Mouse (Mus musculus): ENCODE measurements at regions not wholly inside any gene's neighbourhood (a gene's known extent, or its start where the extent isn't known, plus 50 kb on each side); places are given as distances from the start of the nearest gene placed in this dataset.
A peak's percentile ranks its signal among the peaks of the same experiment; 100 is the strongest.

DNA sequence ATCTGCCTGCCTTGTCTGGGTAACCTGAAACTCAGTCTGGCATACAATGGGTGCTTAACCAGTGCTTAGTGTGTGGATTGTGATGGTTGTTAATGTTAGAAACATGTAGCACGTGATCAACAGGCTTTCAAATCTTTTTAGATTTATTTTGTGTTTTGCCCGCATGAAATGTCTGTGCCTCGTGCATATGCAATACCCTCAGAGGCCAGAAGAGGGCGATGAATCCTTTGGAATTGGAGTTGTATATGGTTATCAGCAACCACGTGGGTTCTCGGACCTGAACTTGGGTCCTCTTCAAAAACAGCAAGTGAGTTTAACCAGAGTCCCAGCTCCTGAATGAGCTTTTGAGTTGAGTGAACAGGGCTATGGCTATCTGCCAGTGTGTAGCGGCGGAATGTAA is 192.9 kb upstream of the 4930535I16Rik start:
- DNase-seq, result no peak
- intact Hi-C loops (cut with DNase I), result no loop called here

DNA sequence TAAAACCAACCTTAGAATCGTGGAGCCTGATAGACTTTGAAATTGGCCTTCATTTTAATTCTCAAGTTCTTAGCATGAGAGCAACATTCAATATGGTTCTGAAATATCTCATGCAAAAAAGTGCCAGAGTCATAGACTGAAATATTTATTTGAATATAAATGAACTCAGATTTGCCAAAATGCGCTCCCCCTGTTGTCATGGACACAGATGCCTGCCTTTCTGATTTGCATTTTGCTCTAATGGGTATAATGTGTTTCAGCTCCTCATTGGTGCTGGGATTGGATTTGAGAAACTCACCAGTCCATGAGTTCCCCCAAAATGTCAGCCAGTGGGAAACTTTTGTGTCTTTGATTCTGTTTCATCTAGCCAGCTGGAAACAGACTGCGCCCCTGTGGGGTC is 191.5 kb upstream of the 4930535I16Rik start:
- intact Hi-C loops (cut with DNase I), result no loop called here

DNA sequence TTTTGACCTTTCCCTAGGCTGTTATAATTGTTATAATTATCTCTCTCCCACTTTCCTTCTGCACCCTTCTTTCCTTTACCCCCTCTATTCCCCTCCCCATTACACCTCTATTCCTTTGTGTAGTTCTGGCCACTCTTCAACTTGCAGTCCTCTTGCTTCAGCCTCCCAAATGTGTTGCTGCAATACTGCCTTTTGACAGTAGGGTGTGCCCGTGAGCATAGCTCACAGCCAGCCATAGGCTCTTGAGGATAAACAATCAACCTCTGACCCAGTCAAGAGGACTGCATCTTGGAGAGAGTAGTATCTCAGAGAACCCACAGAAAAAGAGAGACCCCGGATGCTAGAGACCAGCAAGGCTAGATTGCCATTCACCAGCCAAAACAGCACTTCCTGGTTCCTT is 184.9 kb upstream of the 4930535I16Rik start:
- intact Hi-C loops (cut with DNase I), result no loop called here
- no peak for DNase-seq

More for the DNA sequence above, 191.5 kb upstream of the 4930535I16Rik start:
- DNase-seq, result no peak

DNA sequence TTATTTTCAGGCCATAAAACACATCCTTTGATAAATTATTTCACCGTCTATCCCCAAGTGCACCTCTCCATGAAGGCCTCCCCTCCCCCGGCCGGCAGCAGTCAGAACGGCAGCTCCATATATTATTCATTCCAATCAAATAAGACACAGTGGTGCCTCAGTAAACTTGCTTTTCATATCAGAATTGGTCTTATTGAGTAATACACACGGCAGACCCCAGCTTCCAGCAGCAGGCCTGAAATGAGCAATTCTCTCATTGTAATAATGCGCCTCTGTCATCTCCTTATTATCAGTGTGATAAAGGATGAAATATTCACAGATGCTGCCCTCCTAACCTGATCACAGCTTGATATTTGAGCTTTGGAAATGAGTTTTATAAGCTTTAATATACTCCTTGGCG is 169.0 kb upstream of the 4930535I16Rik start:
- intact Hi-C loops (cut with DNase I), result no loop called here
- no peak for DNase-seq

DNA sequence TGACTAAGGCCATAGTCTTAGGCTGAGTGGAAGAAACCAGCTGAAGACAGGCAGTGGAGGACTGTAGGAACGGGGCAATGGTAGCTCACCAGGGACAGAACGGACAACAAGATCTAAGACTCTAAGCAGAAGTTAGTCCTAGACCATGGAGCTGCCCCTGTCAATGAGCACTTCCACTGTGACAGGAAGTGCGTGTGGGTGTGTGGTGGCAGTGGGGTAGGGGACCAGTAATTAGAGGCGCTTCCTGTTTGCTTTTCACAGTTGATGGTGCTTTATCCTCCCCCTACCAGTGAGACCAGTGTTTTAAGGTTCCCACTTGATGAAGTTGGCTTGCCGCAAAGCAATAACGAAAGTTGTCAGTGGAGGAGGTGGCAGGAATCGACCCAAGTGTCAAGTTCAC is 168.4 kb upstream of the 4930535I16Rik start:
- intact Hi-C loops (cut with DNase I), result no loop called here
- no peak for DNase-seq

DNA sequence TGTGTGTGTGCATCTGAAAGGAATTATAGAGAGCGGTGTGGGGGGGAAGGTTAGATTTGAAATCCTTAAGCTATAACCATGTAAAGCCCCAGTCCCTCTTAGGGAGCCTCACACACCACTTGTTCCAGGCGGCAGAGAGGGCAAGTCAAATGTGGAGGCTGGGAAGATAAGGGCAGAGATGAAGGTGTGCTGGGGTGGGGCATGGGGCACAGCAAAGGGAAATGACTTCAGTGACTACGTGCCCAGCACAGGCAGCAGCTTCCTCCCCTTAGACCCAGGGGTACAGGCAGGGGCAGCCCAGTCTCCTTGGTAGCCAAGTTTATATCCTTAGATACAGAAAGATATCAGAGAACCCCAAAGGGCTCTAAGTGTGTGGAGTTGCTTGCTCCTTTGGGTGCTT is 161.8 kb upstream of the 4930535I16Rik start:
- intact Hi-C loops (cut with DNase I), result no loop called here
- DNase-seq, result no peak

DNA sequence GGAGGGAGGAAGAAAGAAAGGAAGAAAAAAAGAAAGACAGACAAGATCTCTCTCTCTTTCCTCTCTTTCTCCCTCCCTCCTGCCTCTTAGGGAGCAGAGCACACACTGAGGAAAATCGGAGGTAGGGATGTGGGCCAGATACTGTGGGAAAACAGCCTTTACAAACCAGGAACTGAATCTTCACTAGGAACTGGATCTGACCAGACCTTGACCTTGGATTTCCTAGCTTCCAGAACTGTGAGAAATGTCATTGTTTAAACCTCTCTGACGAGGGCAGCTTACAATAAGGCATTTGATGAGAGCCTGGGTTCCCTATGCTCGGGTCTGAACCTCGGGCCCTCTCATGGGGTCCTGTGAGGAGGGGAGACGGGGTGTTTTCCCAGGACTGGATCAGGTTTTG is 157.7 kb upstream of the 4930535I16Rik start:
- no peak for DNase-seq
- intact Hi-C loops (cut with DNase I), result no loop called here

DNA sequence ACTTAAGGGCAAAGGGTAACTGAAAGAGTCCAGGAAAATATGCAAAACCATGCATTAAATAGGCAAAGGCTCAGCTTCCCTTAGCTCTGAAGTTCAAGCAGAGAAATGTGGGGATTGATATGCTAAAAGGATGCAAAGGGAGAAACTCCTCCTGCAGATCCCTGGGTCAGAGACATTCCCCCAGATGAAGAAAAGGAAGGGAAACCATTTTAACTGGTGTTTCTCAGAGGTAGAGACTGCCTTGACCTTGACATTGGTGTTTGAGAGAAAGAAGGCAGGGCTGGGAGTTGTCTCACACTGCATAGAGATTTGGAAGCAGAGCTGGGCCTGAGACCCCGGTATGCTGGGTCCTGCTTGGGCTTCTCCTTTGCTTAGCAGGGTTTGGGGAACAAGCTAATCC is 155.8 kb upstream of the 4930535I16Rik start:
- no peak for DNase-seq
- intact Hi-C loops (cut with DNase I), result no loop called here

DNA sequence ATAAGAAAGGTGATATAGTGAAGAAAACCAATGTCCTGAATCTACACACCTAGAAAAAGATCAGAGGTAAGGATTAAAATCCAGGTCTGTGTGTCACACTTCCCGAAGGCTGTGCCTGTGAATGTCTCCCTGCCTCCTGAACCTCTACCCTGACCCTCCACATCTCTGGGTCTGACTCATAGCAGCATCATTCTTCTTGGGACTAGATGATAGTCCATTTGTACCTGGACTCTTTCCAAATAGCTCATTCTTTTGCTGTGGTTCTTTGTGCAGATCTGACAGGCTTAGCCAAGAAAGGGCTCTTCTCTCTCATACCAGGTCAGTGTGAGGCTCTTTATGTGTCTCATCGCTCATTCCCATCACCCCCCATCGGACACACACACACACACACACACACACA is 146.8 kb upstream of the 4930535I16Rik start:
- DNase-seq, result no peak
- intact Hi-C loops (cut with DNase I), result no loop called here

DNA sequence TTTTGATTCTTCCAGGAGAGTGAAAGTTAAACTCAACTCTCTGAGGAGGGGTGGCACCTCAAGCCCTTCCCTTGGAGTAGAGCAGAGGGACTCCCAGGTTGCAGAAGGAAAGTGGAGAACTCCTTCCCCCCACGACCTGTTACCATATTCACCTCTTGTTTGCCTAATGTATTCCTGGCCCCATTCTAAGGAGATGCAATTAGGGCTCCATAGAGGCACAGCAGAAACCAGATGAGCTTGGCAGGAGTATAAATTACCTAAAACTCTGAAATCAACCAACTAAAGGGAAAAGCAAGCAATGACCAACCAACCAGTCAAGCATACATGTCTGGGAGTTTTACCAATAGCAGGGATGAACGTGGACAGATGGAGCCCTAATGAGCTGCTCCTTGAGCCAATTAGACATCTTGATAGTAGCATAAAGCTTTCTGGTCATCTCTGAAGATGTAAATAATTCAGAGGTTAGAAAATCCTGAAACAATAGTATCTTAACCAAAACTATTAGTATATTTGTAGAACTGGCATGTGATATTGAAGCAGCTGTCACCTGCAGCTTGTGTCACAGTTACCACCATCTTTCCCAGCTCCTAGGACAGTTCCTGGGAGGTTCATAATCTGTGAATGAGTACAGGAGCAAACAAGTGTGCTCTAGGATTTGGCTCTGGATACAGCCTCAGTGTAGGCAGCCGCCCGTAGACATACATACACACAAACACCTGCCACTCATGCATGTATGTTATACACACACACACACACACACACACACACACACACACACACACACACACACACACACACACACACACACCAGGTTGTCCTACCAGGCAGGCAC is 145.7 kb upstream of the 4930535I16Rik start:
- peak; percentile 23 for DNase-seq

DNA sequence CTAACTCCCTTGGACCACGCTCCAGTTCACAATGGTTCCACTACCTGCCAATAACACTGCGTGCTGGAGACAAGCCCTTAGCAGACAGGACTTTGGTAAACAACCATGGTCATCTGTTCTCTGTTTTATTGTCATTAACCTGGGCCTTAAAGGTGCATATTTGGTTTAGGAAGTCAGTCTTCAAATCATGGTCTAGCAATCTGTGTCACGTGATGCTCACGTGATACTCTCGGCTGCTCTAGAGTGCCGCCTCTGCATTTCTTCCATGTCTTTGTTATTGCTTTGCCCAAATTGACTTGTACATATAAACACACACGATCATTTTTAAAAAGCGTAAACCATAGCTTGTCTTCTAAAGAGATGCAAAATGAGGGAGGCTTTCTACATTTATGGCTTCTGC is 139.8 kb upstream of the 4930535I16Rik start:
- DNase-seq, result no peak
- intact Hi-C loops (cut with DNase I), result no loop called here

More for the DNA sequence above, 145.7 kb upstream of the 4930535I16Rik start:
- intact Hi-C loops (cut with DNase I), result no loop called here

DNA sequence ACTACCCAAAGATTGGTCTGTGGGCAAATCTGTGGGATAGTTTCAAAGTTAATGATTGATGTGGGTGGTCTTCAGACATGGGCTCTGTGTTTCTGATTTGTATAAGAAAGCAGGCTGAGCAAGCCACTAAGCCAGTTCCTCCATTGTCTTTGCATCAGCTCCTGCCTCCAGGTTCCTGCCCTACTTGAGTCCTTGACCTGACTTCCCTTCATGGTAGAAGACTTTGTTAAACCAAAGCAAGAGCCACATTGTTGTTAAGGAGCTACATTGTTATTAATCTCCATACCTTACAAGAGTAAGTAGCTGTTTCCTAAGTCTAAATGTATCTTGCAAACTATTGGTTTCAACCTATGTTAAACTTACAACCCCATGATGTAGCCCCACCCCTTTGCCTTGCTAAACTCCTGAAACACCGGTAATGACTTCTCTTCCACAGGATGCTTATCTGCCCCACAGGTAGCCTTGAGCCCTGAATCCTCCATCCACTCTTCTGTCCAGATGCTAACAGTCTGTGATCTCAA is 136.5 kb upstream of the 4930535I16Rik start:
- intact Hi-C loops (cut with DNase I), result no loop called here
- no peak for DNase-seq

DNA sequence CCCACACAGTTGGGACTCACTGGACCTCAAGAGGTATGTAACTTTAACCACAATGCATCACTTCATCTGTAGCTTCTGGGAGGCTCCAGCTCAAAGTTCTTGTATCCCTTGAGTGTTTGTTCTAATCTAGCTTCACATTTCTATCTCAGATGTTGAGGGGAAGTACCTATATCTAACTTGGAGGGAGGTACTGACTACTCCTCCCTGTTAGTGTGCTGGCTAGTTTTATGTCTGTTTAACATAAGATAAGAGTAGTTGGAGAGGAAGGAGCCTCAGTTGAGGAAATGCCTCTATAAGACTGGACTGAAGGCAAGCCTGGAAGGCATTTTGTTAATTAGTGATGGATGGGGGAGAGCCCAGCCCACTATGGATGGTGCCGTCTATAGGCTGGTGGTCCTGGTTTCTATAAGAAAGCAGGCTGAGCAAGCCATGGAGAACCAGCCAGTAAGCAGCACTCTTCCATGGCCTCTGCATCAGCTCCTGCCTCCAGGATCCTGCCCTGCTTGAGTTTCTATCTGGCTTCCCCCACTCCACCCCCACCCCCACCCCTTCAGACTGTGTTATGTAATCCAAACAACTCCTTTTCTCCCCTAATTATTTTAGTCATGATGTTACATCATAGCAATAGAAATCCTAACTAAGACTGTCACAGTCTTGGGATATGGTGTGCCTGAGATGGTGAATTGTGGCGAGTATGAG is 135.7 kb upstream of the 4930535I16Rik start:
- DNase-seq, result no peak
- intact Hi-C loops (cut with DNase I), result no loop called here

DNA sequence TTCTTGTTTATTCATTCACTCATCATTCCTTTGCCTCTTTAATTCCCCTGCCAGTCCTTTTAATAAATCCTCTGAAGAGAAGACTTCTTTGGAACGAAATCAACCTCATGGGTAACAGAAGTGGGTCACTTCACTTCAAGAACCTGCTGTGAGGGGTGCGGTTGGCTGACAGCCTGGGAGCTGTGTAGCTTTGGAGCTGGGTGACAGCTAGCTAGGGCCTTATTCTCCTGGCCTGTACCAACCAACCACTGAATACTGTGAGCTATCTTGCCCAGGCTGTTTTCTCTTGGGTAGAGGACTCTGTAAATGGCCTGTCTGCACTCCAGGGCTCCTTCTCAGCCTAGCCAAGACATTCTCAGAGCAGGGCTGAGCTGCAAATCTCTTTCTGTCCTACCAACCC is 134.6 kb upstream of the 4930535I16Rik start:
- intact Hi-C loops (cut with DNase I), result no loop called here
- peak; percentile 50 for DNase-seq

DNA sequence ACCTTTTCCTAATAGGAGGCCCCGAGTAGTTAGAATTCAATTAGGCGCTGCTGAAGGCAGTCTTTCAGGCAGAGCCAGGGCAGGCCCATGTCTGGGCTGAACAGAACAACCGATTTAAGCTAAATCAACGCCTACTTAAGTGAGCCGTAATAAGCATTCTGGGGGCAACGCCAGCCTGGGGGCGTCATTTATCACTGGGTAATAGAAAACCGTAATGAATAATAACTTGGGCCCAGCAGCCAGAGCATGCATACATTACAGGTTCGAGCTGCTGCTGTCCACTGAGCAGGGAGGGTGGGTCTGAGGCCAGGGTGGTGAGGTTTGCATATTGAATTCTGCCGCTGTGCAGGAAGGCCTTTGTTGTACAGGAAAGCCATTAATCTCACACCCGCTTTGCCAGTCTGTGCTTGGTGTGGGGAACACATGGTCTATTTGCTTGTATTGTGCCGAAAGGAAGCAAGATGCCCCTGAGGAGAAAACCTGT is 130.6 kb upstream of the 4930535I16Rik start:
- intact Hi-C loops (cut with DNase I), result no loop called here
- DNase-seq, result no peak

DNA sequence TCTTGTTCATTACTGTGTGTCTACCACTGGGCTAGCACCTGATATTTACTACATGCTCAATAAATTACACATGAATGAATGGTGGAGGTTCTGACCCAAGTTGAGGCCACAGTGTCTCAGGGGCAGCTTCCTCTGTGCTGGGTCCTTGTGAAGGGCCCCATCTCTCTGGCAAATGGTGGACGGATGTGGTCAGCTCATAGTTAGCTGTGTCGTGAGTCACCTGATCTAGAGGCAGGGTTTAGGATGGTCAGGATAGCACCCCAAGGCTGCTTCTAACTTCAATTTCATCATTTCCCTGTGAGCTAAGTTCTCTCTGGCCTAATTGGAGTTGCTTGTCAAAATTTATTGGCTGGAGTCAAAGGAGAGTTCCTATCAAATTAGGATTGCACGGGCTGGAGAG is 130.1 kb upstream of the 4930535I16Rik start:
- DNase-seq, result no peak
- intact Hi-C loops (cut with DNase I), result no loop called here

DNA sequence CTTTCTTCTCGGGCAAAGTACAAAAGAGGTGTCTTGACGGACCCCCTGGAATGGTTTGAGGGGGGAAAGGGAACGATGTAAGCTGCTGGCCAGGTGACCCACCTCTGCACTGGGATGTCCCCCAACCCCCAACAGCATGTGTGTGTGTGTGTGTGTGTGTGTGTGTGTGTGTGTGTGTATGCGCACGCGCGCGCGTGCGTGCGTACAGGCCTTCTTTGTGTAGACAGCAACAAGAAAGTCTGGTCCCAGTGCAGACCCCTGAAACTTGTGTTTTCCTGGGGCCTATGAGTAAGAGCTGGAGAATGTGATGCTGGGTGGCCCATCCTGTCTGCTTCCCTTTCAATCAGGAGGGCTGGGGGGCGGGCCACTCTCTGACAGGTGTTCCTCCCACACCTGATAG is 118.7 kb upstream of the 4930535I16Rik start:
- no peak for DNase-seq
- intact Hi-C loops (cut with DNase I), result no loop called here

DNA sequence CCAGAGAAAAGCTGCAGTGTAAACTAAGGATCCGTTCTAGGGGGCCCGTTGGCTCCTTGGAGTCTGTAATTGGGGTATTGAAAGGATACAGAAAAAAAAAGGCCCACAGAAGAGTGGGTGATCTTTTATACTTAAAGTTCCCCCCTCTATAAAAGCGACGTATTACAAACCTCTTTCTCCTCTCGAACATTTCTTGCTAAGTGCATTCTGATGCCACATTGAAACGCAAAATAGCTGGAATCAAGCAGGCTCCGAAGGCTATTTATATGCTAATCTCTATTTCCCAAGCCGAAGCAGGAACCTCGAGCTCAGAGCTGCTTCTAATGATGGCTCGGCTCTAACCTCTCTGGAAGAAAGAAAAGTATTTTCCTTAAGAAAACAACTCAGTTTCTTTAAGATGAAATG is 117.8 kb upstream of the 4930535I16Rik start:
- DNase-seq, result no peak
- intact Hi-C loops (cut with DNase I), result no loop called here

DNA sequence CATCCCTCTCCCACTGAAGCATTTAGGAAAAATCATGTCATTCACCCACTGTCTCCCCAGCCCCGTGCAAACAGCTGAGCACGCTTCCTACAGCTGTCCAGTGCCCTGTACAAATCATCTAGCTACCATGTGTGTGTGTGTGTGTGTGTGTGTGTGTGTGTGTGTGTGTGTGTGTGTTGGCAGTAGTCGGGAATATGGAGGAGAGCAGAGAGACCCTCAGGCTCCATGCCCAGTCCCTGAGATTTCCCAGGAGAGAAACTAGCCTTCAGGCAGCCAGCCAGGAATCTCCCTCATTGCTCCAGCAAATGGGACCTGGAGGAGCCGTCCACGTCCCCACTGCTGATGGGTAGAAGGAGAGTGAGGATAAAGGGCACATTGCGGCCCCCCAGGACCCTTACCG is 117.4 kb upstream of the 4930535I16Rik start:
- intact Hi-C loops (cut with DNase I), result no loop called here
- DNase-seq, result peak; percentile 90

DNA sequence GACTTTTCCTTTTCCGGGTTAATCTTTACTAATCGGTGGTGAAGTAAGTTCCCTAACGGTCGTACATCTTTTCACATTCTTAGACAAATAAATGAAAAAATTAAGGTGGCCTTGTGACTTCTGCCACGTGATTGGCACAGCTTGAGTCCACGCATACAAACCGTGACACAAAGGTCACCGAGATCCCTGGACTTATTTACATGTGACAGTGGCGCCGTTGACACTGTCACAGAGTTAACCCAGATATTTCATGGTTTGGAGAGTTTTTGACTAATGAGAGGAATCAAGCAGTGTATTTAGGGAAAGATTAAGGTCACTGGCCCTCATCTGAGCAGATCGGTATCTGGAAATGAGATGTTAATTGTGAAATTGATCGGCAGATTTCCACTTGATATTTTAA is 110.2 kb upstream of the 4930535I16Rik start:
- intact Hi-C loops (cut with DNase I), result no loop called here
- DNase-seq, result no peak

DNA sequence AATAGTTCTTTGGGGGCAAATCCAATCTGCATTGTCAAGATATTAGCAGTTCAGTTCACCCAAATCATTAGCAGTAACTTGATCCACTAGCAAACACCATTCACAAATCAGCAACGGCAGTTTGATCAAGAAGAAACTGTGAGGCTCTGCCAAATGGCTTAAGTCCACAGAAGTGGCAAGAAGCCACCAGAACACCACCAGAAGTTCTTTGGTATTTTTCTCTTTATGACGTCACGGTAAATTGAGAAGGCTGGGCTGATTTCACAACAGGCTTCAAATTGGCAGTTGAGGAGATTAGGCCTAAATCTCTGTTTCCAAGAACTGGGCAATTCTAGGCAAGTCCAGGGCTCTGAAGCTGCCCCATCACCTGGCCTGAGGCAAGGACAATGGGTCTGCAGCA is 98.6 kb upstream of the 4930535I16Rik start:
- DNase-seq, result no peak
- intact Hi-C loops (cut with DNase I), result no loop called here

DNA sequence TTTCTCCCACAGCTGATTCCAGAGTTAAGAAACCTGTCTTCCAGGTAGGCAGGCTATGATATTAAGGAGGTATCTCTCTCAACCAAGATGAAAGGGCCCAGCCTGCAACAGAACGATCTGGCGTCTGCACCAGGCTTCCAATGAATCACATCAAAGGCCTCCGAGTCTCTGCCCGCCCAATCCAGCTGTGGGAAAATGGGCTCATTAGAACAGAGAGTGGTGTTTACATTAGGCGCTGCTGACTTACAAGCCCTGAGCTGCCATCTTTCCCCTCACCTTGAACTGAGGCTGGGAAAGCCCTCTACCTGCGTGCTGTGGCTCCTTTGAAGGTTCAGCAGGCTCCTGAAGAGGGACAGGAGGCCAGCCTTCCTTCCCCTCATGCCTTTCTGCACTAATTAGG is 97.5 kb upstream of the 4930535I16Rik start:
- intact Hi-C loops (cut with DNase I), result no loop called here
- no peak for DNase-seq
